Mouse (Mus musculus): ENCODE measurements around the gene Metrnl.

The Metrnl gene

GRCm38 (mm10) chr11:121701244-121701643 is at the start of gene Metrnl:
Gene Metrnl, plus strand, starts transcription at chr11:121701544.
- no peak for TF ChIP-seq GATA4 (IDR thresholded peaks at IDR 0.05; ENCODE audit: insufficient replicate concordance, low read length)

GRCm38 (mm10) chr11:121651556-121651955 is 49.8 kb upstream of the Metrnl start:
- no peak for TF ChIP-seq GATA4 (IDR thresholded peaks at IDR 0.05; ENCODE audit: insufficient replicate concordance, low read length)

GRCm38 (mm10) chr11:121651983-121652382 is 49.4 kb upstream of the Metrnl start:
- TF ChIP-seq GATA4 (IDR thresholded peaks at IDR 0.05; ENCODE audit: insufficient replicate concordance, low read length), result no peak

GRCm38 (mm10) chr11:121652547-121653305 is 48.6 kb upstream of the Metrnl start:
- no peak for TF ChIP-seq GATA4 (IDR thresholded peaks at IDR 0.05; ENCODE audit: insufficient replicate concordance, low read length)

GRCm38 (mm10) chr11:121653631-121654030 is 47.7 kb upstream of the Metrnl start:
- TF ChIP-seq GATA4 (IDR thresholded peaks at IDR 0.05; ENCODE audit: insufficient replicate concordance, low read length), result no peak

GRCm38 (mm10) chr11:121654406-121654945 is 46.9 kb upstream of the Metrnl start:
- TF ChIP-seq GATA4 (IDR thresholded peaks at IDR 0.05; ENCODE audit: insufficient replicate concordance, low read length), result no peak

- TF ChIP-seq GATA4 (IDR thresholded peaks at IDR 0.05; ENCODE audit: insufficient replicate concordance, low read length), result no peak
These were observed 46.1 kb upstream of the Metrnl start for GRCm38 (mm10) chr11:121655166-121655806.

GRCm38 (mm10) chr11:121655807-121656511 is 45.4 kb upstream of the Metrnl start:
- TF ChIP-seq GATA4 (IDR thresholded peaks at IDR 0.05; ENCODE audit: insufficient replicate concordance, low read length), result no peak

GRCm38 (mm10) chr11:121658151-121658550 is 43.2 kb upstream of the Metrnl start:
- TF ChIP-seq GATA4 (IDR thresholded peaks at IDR 0.05; ENCODE audit: insufficient replicate concordance, low read length), result no peak

GRCm38 (mm10) chr11:121661116-121661515 is 40.2 kb upstream of the Metrnl start:
- TF ChIP-seq GATA4 (IDR thresholded peaks at IDR 0.05; ENCODE audit: insufficient replicate concordance, low read length), result no peak

GRCm38 (mm10) chr11:121667541-121667940 is 33.8 kb upstream of the Metrnl start:
- TF ChIP-seq GATA4 (IDR thresholded peaks at IDR 0.05; ENCODE audit: insufficient replicate concordance, low read length), result no peak

- no peak for TF ChIP-seq GATA4 (IDR thresholded peaks at IDR 0.05; ENCODE audit: insufficient replicate concordance, low read length)
These were observed 32.6 kb upstream of the Metrnl start for GRCm38 (mm10) chr11:121668776-121669175.

GRCm38 (mm10) chr11:121670926-121671325 is 30.4 kb upstream of the Metrnl start:
- no peak for TF ChIP-seq GATA4 (IDR thresholded peaks at IDR 0.05; ENCODE audit: insufficient replicate concordance, low read length)

- TF ChIP-seq GATA4 (IDR thresholded peaks at IDR 0.05; ENCODE audit: insufficient replicate concordance, low read length), result no peak
These were observed 28.9 kb upstream of the Metrnl start for GRCm38 (mm10) chr11:121672312-121672989.

- no peak; the same call in 1 of the 2 replicates for TF ChIP-seq GATA4 (IDR thresholded peaks at IDR 0.05; ENCODE audit: insufficient replicate concordance, low read length)
These were observed 28.3 kb upstream of the Metrnl start, which contains the start of gene B3gntl1 for GRCm38 (mm10) chr11:121672990-121673572. Gene B3gntl1, minus strand, starts transcription at chr11:121673153.
